Mouse (Mus musculus): ENCODE measurements at regions not wholly inside any gene's neighbourhood (a gene's known extent, or its start where the extent isn't known, plus 50 kb on each side); places are given as distances from the start of the nearest gene placed in this dataset.

GRCm38 (mm10) chr8:10893709-10894108 is 114.5 kb downstream of the Irs2 start:
- TF ChIP-seq CTCF (IDR thresholded peaks at IDR 0.05; ENCODE audit: low read depth): no peak
- Histone ChIP-seq H3K27me3 (replicated peaks; ENCODE audit: control insufficient read depth, insufficient read depth, low read length) (no peaks in the 10 kb centered on the region), H3K9ac (ENCODE audit: low read depth, low read length) (no peak overlapping the region), H3K4me3 (ENCODE audit: low read depth, low read length) (no peak overlapping the region), H3K4me2 (replicated peaks; ENCODE audit: low read depth) (no peak overlapping the region), H3K27ac (ENCODE audit: low read depth, low read length) (no peak overlapping the region), H3K9me3 (ENCODE audit: control insufficient read depth) (no peaks in the 10 kb centered on the region), H3K36me3 (ENCODE audit: control insufficient read depth, insufficient read depth) (no peaks in the 10 kb centered on the region), H3K4me1 (replicated peaks; ENCODE audit: control insufficient read depth, insufficient read depth, low read length) (no peaks in the 10 kb centered on the region)
- no peak for ATAC-seq
- 74% methylated on average over 5 of the region's 5 CpGs for WGBS

GRCm38 (mm10) chr8:10891906-10892305 is 116.4 kb downstream of the Irs2 start:
- no peak overlapping the region for H3K4me2 ChIP-seq (replicated peaks; ENCODE audit: low read depth)
- ATAC-seq: peak; percentile 81
- no peak for TF ChIP-seq CTCF (IDR thresholded peaks at IDR 0.05; ENCODE audit: low read depth)
- no peaks in the 10 kb centered on the region for H3K27me3 ChIP-seq (replicated peaks; ENCODE audit: control insufficient read depth, insufficient read depth, low read length)
- no peak overlapping the region for H3K9ac ChIP-seq (ENCODE audit: low read depth, low read length)
- no peaks in the 10 kb centered on the region for H3K9me3 ChIP-seq (ENCODE audit: control insufficient read depth)
- WGBS: 56% methylated on average over 2 of the region's 2 CpGs
- H3K4me1 ChIP-seq (replicated peaks; ENCODE audit: control insufficient read depth, insufficient read depth, low read length): no peaks in the 10 kb centered on the region
- H3K27ac ChIP-seq (ENCODE audit: low read depth, low read length): no peak overlapping the region
- H3K36me3 ChIP-seq (ENCODE audit: control insufficient read depth, insufficient read depth): no peaks in the 10 kb centered on the region
- H3K4me3 ChIP-seq (ENCODE audit: low read depth, low read length): no peak overlapping the region

- Histone ChIP-seq H3K9me3 (ENCODE audit: control insufficient read depth) (no peaks in the 10 kb centered on the region), H3K4me3 (ENCODE audit: low read depth, low read length) (no peak overlapping the region), H3K27ac (ENCODE audit: low read depth, low read length) (no peak overlapping the region), H3K4me2 (replicated peaks; ENCODE audit: low read depth) (no peak overlapping the region), H3K4me1 (replicated peaks; ENCODE audit: control insufficient read depth, insufficient read depth, low read length) (no peaks in the 10 kb centered on the region), H3K36me3 (ENCODE audit: control insufficient read depth, insufficient read depth) (no peaks in the 10 kb centered on the region), H3K27me3 (replicated peaks; ENCODE audit: control insufficient read depth, insufficient read depth, low read length) (no peaks in the 10 kb centered on the region), H3K9ac (ENCODE audit: low read depth, low read length) (no peak overlapping the region)
- TF ChIP-seq CTCF (IDR thresholded peaks at IDR 0.05; ENCODE audit: low read depth): no peak
- no peak for ATAC-seq
- WGBS: 86% methylated on average over 5 of the region's 5 CpGs
These were observed 116.8 kb downstream of the Irs2 start for GRCm38 (mm10) chr8:10891440-10891839.

- Histone ChIP-seq H3K27ac (ENCODE audit: low read depth, low read length) (no peak overlapping the region), H3K9me3 (ENCODE audit: control insufficient read depth) (no peaks in the 10 kb centered on the region), H3K36me3 (ENCODE audit: control insufficient read depth, insufficient read depth) (no peaks in the 10 kb centered on the region), H3K4me2 (replicated peaks; ENCODE audit: low read depth) (no peak overlapping the region), H3K9ac (ENCODE audit: low read depth, low read length) (no peak overlapping the region), H3K4me3 (ENCODE audit: low read depth, low read length) (no peak overlapping the region), H3K4me1 (replicated peaks; ENCODE audit: control insufficient read depth, insufficient read depth, low read length) (no peaks in the 10 kb centered on the region), H3K27me3 (replicated peaks; ENCODE audit: control insufficient read depth, insufficient read depth, low read length) (no peaks in the 10 kb centered on the region)
- whole genome bisulfite sequencing: 93% methylated on average over 3 of the region's 3 CpGs
- no peak for TF ChIP-seq CTCF (IDR thresholded peaks at IDR 0.05; ENCODE audit: low read depth)
- ATAC-seq: no peak
These were observed 122.8 kb downstream of the Irs2 start for GRCm38 (mm10) chr8:10885452-10885851.

- 82% methylated on average over 7 of the region's 7 CpGs for WGBS
- Histone ChIP-seq H3K4me3 (ENCODE audit: low read depth, low read length) (no peak overlapping the region), H3K36me3 (ENCODE audit: control insufficient read depth, insufficient read depth) (no peaks in the 10 kb centered on the region), H3K4me2 (replicated peaks; ENCODE audit: low read depth) (no peak overlapping the region), H3K9ac (ENCODE audit: low read depth, low read length) (no peak overlapping the region), H3K27ac (ENCODE audit: low read depth, low read length) (no peak overlapping the region), H3K27me3 (replicated peaks; ENCODE audit: control insufficient read depth, insufficient read depth, low read length) (no peaks in the 10 kb centered on the region), H3K9me3 (ENCODE audit: control insufficient read depth) (no peaks in the 10 kb centered on the region), H3K4me1 (replicated peaks; ENCODE audit: control insufficient read depth, insufficient read depth, low read length) (no peaks in the 10 kb centered on the region)
- no peak for TF ChIP-seq CTCF (IDR thresholded peaks at IDR 0.05; ENCODE audit: low read depth)
- ATAC-seq: no peak
These were observed 124.8 kb downstream of the Irs2 start for GRCm38 (mm10) chr8:10883418-10883817.

- Histone ChIP-seq H3K4me2 (replicated peaks; ENCODE audit: low read depth) (no peak overlapping the region), H3K9me3 (ENCODE audit: control insufficient read depth) (no peaks in the 10 kb centered on the region), H3K36me3 (ENCODE audit: control insufficient read depth, insufficient read depth) (no peaks in the 10 kb centered on the region), H3K27ac (ENCODE audit: low read depth, low read length) (no peak overlapping the region), H3K9ac (ENCODE audit: low read depth, low read length) (no peak overlapping the region), H3K27me3 (replicated peaks; ENCODE audit: control insufficient read depth, insufficient read depth, low read length) (no peaks in the 10 kb centered on the region), H3K4me3 (ENCODE audit: low read depth, low read length) (no peak overlapping the region), H3K4me1 (replicated peaks; ENCODE audit: control insufficient read depth, insufficient read depth, low read length) (no peaks in the 10 kb centered on the region)
- TF ChIP-seq CTCF (IDR thresholded peaks at IDR 0.05; ENCODE audit: low read depth): no peak
- no peak for ATAC-seq
- WGBS: 60% methylated on average over 5 of the region's 5 CpGs
These were observed 125.9 kb downstream of the Irs2 start for GRCm38 (mm10) chr8:10882381-10882780.

GRCm38 (mm10) chr8:10879883-10880282 is 128.4 kb downstream of the Irs2 start:
- Histone ChIP-seq H3K4me2 (replicated peaks; ENCODE audit: low read depth) (no peak overlapping the region), H3K27ac (ENCODE audit: low read depth, low read length) (no peak overlapping the region; the same call in 1 of the 2 replicates), H3K9me3 (ENCODE audit: control insufficient read depth) (no peaks in the 10 kb centered on the region), H3K4me1 (replicated peaks; ENCODE audit: control insufficient read depth, insufficient read depth, low read length) (no peaks in the 10 kb centered on the region), H3K36me3 (ENCODE audit: control insufficient read depth, insufficient read depth) (no peaks in the 10 kb centered on the region), H3K4me3 (ENCODE audit: low read depth, low read length) (no peak overlapping the region), H3K27me3 (replicated peaks; ENCODE audit: control insufficient read depth, insufficient read depth, low read length) (no peaks in the 10 kb centered on the region), H3K9ac (ENCODE audit: low read depth, low read length) (no peak overlapping the region)
- WGBS: 52% methylated on average over 6 of the region's 6 CpGs
- no peak for TF ChIP-seq CTCF (IDR thresholded peaks at IDR 0.05; ENCODE audit: low read depth)
- peak; percentile 25; the same call in 1 of the 2 replicates for ATAC-seq

All from intestine, postnatal 0 days (tissue).